Mouse (Mus musculus) midbrain, embryonic 14.5 days (tissue): ENCODE data around the gene Tpra1. TPM values are rescaled to one million over a fixed set of nuclear protein-coding genes. Genes with fewer than 3 reads are reported as not detected.

ENCODE experiments used
- ATAC-seq: fragments of 200-750 bp; cut with Nextera tagmentation; 2 replicates; pipeline ENCODE4 v1.8.0; 2017; ENCODE audit warnings: moderate number of reproducible peaks, moderate library complexity; ENCODE audit not compliant: low FRiP score, low TSS enrichment
- DNase-seq: peaks from one replicate; pipeline ENCODE4 v3.0.0-alpha.2; 2015
- H3K27ac ChIP-seq: fragments of 300-500 bp; sonication (generic); replicated peaks from 2 replicates; pipeline ENCODE4 v1.5.1; 2014; ENCODE audit warnings: mild to moderate bottlenecking, low read depth, low read length, moderate library complexity
- H3K27me3 ChIP-seq: fragments of 300-500 bp; sonication (generic); 2 replicates; pipeline ENCODE4 v1.6.1; 2014; ENCODE audit warnings: low read length, control low read depth, mixed read lengths; ENCODE audit not compliant: control insufficient read depth, insufficient read depth
- H3K36me3 ChIP-seq: fragments of 300-500 bp; sonication (generic); 2 replicates; pipeline ENCODE4 v1.6.1; 2014; ENCODE audit warnings: low read length, control low read depth; ENCODE audit not compliant: control insufficient read depth, insufficient read depth
- H3K4me1 ChIP-seq: fragments of 300-500 bp; sonication (generic); 2 replicates; pipeline ENCODE4 v1.6.1; 2014; ENCODE audit warnings: mild to moderate bottlenecking, antibody characterized with exemption, low read length, control low read depth; ENCODE audit not compliant: control insufficient read depth, insufficient read depth
- H3K4me2 ChIP-seq: fragments of 300-500 bp; sonication (generic); 2 replicates; pipeline ENCODE4 v1.6.1; 2014; ENCODE audit warnings: mild to moderate bottlenecking, low read length, moderate library complexity
- H3K4me3 ChIP-seq: fragments of 300-500 bp; sonication (generic); replicated peaks from 2 replicates; pipeline ENCODE4 v1.5.1; 2014; ENCODE audit warnings: low read depth, low read length
- H3K9ac ChIP-seq: fragments of 300-500 bp; sonication (generic); replicated peaks from 2 replicates; pipeline ENCODE4 v1.6.1; 2014; ENCODE audit warnings: mild to moderate bottlenecking, low read length, moderate library complexity
- H3K9me3 ChIP-seq: fragments of 300-500 bp; sonication (generic); 2 replicates; pipeline ENCODE4 v1.6.1; 2016; ENCODE audit warnings: low read length, control low read depth, mixed read lengths; ENCODE audit not compliant: control insufficient read depth
- WGBS: fragments of 180-500 bp; shearing (Covaris S2); extraction: QIAGEN DNeasy Blood & Tissue Kit; methylation state at CpG from one replicate; pipeline ENCODE4 v1.1.7; 2014; 5-methylcytosine and 5-hydroxymethylcytosine counted together
- polyA plus RNA-seq: library from polyadenylated mRNA; unstranded; fragments of >200 nt; fragmentation: Nextera tagmentation; extraction: Ambion mirVana; gene quantifications from 2 replicates; pipeline ENCODE4 v1.2.1, GENCODE M21; 2014

Tpra1 gene
- polyA plus RNA-seq, 1 experiment from 2014 or later, result 50.0 TPM

GRCm38 (mm10) chr6:88941628-88942027 is 39.6 kb downstream of the Tpra1 start:
- Histone ChIP-seq H3K4me2 (no peak overlapping the region), H3K27me3 (no peaks in the 10 kb centered on the region), H3K9ac (no peak overlapping the region), H3K4me1 (peaks cover 79% of the 10 kb centered on the region), H3K36me3 (no peaks in the 10 kb centered on the region), H3K9me3 (no peaks in the 10 kb centered on the region), H3K4me3 (no peak overlapping the region), H3K27ac (peak overlapping the region; percentile 85)
- DNase-seq, result no peak
- ATAC-seq, result no peak
- WGBS, result 57% methylated on average over 4 of the region's 4 CpGs

GRCm38 (mm10) chr6:88942595-88942994 is 40.5 kb downstream of the Tpra1 start:
- DNase-seq (peak; percentile 94), ATAC-seq (peak; percentile 83)
- Histone ChIP-seq H3K27me3 (no peaks in the 10 kb centered on the region), H3K4me2 (peak overlapping the region; percentile 37), H3K9ac (no peak overlapping the region; the same call in 1 of the 2 replicates), H3K27ac (peak overlapping the region; percentile 85), H3K36me3 (no peaks in the 10 kb centered on the region), H3K4me3 (no peak overlapping the region), H3K9me3 (no peaks in the 10 kb centered on the region), H3K4me1 (peaks cover 69% of the 10 kb centered on the region)
- WGBS, result 6% methylated on average over 8 of the region's 8 CpGs

GRCm38 (mm10) chr6:88943666-88944065 is 41.6 kb downstream of the Tpra1 start:
- H3K9me3 ChIP-seq, result no peaks in the 10 kb centered on the region
- no peak overlapping the region for H3K9ac ChIP-seq
- peaks cover 58% of the 10 kb centered on the region for H3K4me1 ChIP-seq
- peak overlapping the region; percentile 85 for H3K27ac ChIP-seq
- peak overlapping the region; percentile 37; the same call in 1 of the 2 replicates for H3K4me2 ChIP-seq
- H3K27me3 ChIP-seq, result no peaks in the 10 kb centered on the region
- WGBS, result 59% methylated on average over 6 of the region's 6 CpGs
- no peak overlapping the region for H3K4me3 ChIP-seq
- no peak for ATAC-seq
- no peak for DNase-seq
- no peaks in the 10 kb centered on the region for H3K36me3 ChIP-seq

- no peak overlapping the region for H3K4me2 ChIP-seq
- ATAC-seq (no peak), DNase-seq (no peak)
- no peak overlapping the region for H3K9ac ChIP-seq
- H3K4me1 ChIP-seq, result peaks cover 31% of the 10 kb centered on the region
- H3K27me3 ChIP-seq, result no peaks in the 10 kb centered on the region
- H3K9me3 ChIP-seq, result no peaks in the 10 kb centered on the region
- no peaks in the 10 kb centered on the region for H3K36me3 ChIP-seq
- no peak overlapping the region; the same call in 1 of the 2 replicates for H3K27ac ChIP-seq
- 76% methylated on average over 6 of the region's 6 CpGs for WGBS
- no peak overlapping the region for H3K4me3 ChIP-seq
These were observed 44.4 kb downstream of the Tpra1 start for GRCm38 (mm10) chr6:88946442-88946841.

GRCm38 (mm10) chr6:88947771-88948170 is 45.7 kb downstream of the Tpra1 start:
- H3K27me3 ChIP-seq, result no peaks in the 10 kb centered on the region

GRCm38 (mm10) chr6:88956725-88957124 is 54.7 kb downstream of the Tpra1 start:
- no peak for DNase-seq
- ATAC-seq, result no peak
- Histone ChIP-seq H3K9ac (no peak overlapping the region), H3K9me3 (no peaks in the 10 kb centered on the region), H3K27me3 (0 out of 2 replicates have a peak, but pooled peaks cover 4% of the 10 kb centered on the region), H3K4me3 (no peak overlapping the region), H3K4me1 (peaks cover 15% of the 10 kb centered on the region), H3K36me3 (no peaks in the 10 kb centered on the region), H3K4me2 (no peak overlapping the region), H3K27ac (no peak overlapping the region)
- WGBS, result 94% methylated on average over 2 of the region's 2 CpGs

More at GRCm38 (mm10) chr6:88947771-88948170, 45.7 kb downstream of the Tpra1 start:
- Histone ChIP-seq H3K27ac (no peak overlapping the region), H3K9ac (no peak overlapping the region), H3K4me3 (no peak overlapping the region), H3K36me3 (no peaks in the 10 kb centered on the region), H3K4me2 (no peak overlapping the region), H3K9me3 (no peaks in the 10 kb centered on the region), H3K4me1 (peaks cover 17% of the 10 kb centered on the region)
- no peak for DNase-seq
- no peak for ATAC-seq

- Histone ChIP-seq H3K4me1 (peaks cover 15% of the 10 kb centered on the region), H3K27ac (no peak overlapping the region), H3K9ac (no peak overlapping the region), H3K9me3 (no peaks in the 10 kb centered on the region), H3K4me2 (no peak overlapping the region), H3K4me3 (no peak overlapping the region), H3K36me3 (no peaks in the 10 kb centered on the region), H3K27me3 (0 out of 2 replicates have a peak, but pooled peaks cover 4% of the 10 kb centered on the region)
- DNase-seq (no peak), ATAC-seq (no peak)
- 87% methylated on average over 4 of the region's 4 CpGs for WGBS
These were observed 55.3 kb downstream of the Tpra1 start for GRCm38 (mm10) chr6:88957313-88957712.

- 0 out of 2 replicates have a peak, but pooled peaks cover 4% of the 10 kb centered on the region for H3K27me3 ChIP-seq
- no peak overlapping the region for H3K4me3 ChIP-seq
- no peaks in the 10 kb centered on the region for H3K36me3 ChIP-seq
- no peak for DNase-seq
- no peak overlapping the region for H3K9ac ChIP-seq
- no peak for ATAC-seq
- 88% methylated on average over 5 of the region's 5 CpGs for WGBS
- no peak overlapping the region for H3K4me2 ChIP-seq
- H3K4me1 ChIP-seq, result peaks cover 15% of the 10 kb centered on the region
- H3K9me3 ChIP-seq, result no peaks in the 10 kb centered on the region
- no peak overlapping the region for H3K27ac ChIP-seq
These were observed 55.8 kb downstream of the Tpra1 start for GRCm38 (mm10) chr6:88957801-88958211.

- peaks cover 15% of the 10 kb centered on the region for H3K4me1 ChIP-seq
- WGBS, result 87% methylated on average over 2 of the region's 2 CpGs
- no peaks in the 10 kb centered on the region for H3K9me3 ChIP-seq
- no peak overlapping the region for H3K9ac ChIP-seq
- H3K36me3 ChIP-seq, result no peaks in the 10 kb centered on the region
- no peak overlapping the region for H3K4me2 ChIP-seq
- ATAC-seq, result no peak
- DNase-seq, result no peak
- 0 out of 2 replicates have a peak, but pooled peaks cover 4% of the 10 kb centered on the region for H3K27me3 ChIP-seq
- H3K27ac ChIP-seq, result no peak overlapping the region
- no peak overlapping the region for H3K4me3 ChIP-seq
These were observed 56.3 kb downstream of the Tpra1 start for GRCm38 (mm10) chr6:88958305-88958704.
